Mouse (Mus musculus) adrenal gland, adult 10 weeks (tissue): ENCODE data around the gene Rtl6. TPM values are rescaled to one million over a fixed set of nuclear protein-coding genes. Genes with fewer than 3 reads are reported as not detected.

ENCODE experiments used
- polyA plus RNA-seq: library from polyadenylated mRNA; stranded (reverse); fragments of 350-450 nt; fragmentation: Illumina TruSeq; extraction: RNeasy Lipid Tissue Mini Kit (QIAGEN cat#74804); gene quantifications from one replicate; pipeline ENCODE4 v1.2.3, GENCODE M21; 2014; ENCODE audit warnings: low read depth, low replicate concordance

The Rtl6 gene
- polyA plus RNA-seq = 0.93 TPM

GRCm38 (mm10) chr15:84557189-84557921 lies at the start of gene Rtl6:
TSS of gene Rtl6 (minus strand) at chr15:84557823.

Other genes with a start within 250 kb of the Rtl6 start
- gene Parvg, start 233.8 kb downstream of the Rtl6 start, polyA plus RNA-seq = 0.87 TPM
- gene Shisal1, start 110.7 kb downstream of the Rtl6 start, polyA plus RNA-seq = 0.58 TPM
- gene Prr5, start 111.8 kb upstream of the Rtl6 start, polyA plus RNA-seq = 0.58 TPM
- not detected for gene Arhgap8, start 162.2 kb upstream of the Rtl6 start, polyA plus RNA-seq